Mouse (Mus musculus) T-helper 1 cell (primary cell): ENCODE measurements at regions not wholly inside any gene's neighbourhood (a gene's known extent, or its start where the extent isn't known, plus 50 kb on each side); places are given as distances from the start of the nearest gene placed in this dataset.

Experiments
- in situ Hi-C: fragments of 300-600 bp; cut with MboI, MseI; formaldehyde crosslinking; loops from one replicate; pipeline ENCODE4 v1.15.1; 2025; ENCODE audit warnings: high pct_unique_total_duplicates

- in situ Hi-C loops, result no loop called here
These were observed 101.3 kb upstream of the Ccn2 start for GRCm38 (mm10) chr10:24493936-24494335.

DNA sequence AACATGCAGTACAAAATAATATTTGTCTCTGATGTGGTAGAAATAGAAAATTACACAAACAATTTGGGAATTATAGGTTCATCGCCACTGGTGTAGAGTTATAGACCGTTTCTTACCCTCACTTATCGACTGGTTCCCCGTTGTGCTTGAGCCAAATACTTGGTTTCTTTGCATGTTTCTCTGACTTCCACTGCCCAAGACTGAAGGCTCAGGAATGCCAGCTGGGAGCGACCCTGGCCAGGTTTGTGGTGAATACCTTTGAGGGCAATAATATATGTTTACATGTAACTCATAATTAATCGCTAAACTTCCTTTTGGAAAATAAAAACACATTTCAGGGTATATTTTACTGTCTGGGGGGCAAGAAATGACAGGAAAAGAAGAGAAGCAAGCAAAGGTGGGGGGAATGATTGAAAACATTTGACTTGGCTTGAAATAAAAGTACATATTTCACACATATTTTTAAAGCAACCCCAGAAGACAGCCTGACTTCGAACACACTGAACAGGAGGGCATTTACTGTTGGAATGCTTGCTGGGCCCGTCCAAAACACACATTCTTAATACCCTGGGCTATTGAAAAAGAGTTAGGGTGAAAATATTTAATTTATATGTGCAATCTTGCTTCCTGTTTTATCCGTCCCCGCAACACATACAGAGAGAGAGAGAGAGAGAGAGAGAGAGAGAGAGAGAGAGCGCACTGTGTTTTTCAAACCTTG, 75.3 kb upstream of the Ccn2 start:
- in situ Hi-C loops, result no loop called here

DNA sequence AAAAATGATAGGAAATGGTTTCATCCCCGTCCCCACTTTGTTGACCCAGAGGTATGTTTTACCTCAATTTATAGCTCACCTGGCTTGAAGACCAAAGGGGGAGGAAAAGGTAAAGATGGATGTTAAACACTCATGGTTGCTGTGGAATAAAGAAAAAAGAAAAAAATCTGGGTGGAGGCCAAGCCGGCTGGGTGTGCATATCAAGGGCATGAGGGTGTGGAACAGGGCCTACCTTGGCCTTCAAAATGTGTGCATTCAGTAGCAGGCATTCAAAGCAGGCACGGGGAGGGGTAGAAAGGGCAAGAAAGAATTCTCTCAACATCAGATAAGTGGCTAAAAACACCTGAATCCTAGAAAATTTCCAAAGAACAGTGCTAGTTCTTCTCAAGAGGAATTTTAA, 74.7 kb upstream of the Ccn2 start:
- in situ Hi-C loops, result no loop called here

DNA sequence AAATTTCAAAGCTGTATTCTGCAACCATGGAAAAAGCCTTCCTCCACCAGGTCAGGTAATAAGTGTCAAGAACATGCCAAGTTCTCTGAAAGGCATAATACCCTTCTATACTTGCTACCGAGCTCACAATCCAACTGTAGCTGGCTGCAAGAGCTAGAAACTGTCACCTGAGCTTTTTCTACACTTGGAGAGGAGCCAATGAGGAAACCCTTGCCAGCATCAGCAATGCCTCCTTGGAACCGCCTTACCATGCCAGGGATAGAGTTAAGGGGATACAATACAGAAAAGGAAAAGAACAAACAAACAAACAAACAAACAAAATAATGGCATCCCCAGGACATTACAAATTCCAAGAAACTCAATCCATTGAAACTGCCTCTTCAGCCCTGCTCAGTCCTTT, 62.5 kb upstream of the Ccn2 start:
- in situ Hi-C loops, result no loop called here

DNA sequence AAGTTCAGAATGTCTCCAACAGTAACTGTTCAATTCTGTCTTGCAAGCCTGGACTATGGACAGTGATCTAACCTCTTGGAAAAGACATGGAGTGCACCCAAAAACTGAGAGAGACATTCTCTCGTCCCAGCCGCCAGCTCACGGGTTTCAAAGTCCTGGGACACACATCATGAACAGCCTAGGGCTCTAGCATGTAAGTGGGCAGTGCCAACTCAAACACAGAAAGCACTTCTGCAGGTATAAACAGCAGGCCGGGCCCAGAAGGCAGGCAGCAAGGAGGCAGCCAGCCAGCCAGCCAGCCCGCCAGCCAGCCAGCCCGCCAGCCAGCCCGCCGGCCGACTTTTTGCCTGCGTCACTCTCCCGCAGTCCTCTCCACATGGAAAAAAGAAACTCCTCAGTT, 60.3 kb upstream of the Ccn2 start:
- in situ Hi-C loops, result no loop called here

DNA sequence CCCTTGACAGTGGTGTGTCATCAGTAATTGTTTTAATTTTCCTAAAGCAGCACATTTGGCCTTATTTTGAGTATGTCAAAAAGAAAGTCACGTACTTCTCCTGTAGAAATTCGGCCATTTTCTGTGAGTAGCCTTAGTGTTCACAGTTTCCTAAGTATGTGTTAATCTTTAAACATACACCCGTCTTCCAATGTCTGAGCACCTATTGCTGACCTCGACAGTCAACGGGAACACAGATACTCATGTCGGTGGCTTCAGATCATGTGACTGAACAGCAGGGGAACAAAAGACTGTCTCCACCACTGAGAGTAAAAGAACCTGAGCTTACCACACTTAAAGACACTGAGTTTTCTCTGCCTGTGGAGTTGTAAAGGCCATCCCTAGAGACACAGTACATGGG, 59.8 kb upstream of the Ccn2 start:
- in situ Hi-C loops, result no loop called here

GRCm38 (mm10) chr10:24541990-24542389, 53.3 kb upstream of the Ccn2 start:
- in situ Hi-C loops, result no loop called here
